Mouse (Mus musculus) left cerebral cortex, postnatal 36 days (tissue): ENCODE measurements around the gene Ckap2l. TPM values are rescaled to one million over a fixed set of nuclear protein-coding genes. Genes with fewer than 3 reads are reported as not detected.

Experiments used
- total RNA-seq, 2 experiments: library from RNA; stranded (reverse); gene quantifications; 2 replicates each; pipeline ENCODE4 v1.2.3; 2021

Ckap2l gene
- total RNA-seq, 2 experiments from 2014 or later: 0.66 to 0.84 TPM

Other genes with a start within 250 kb of the Ckap2l start
- gene Vinac1, start 249.0 kb downstream of the Ckap2l start, total RNA-seq: under 1 TPM; 0.11 to 0.39 TPM
- gene Ttl, start 231.3 kb downstream of the Ckap2l start, total RNA-seq: 10 to 100 TPM; 65.0 to 73.7 TPM
- 10 to 100 TPM; 19.8 to 25.9 TPM for gene Polr1b, start 196.2 kb downstream of the Ckap2l start, total RNA-seq
- 10 to 100 TPM in 1 of 2 experiments, 1 to 10 TPM in 1; 9.6 to 10.9 TPM for gene Chchd5, start 167.5 kb downstream of the Ckap2l start, total RNA-seq
- gene Slc20a1, start 98.4 kb downstream of the Ckap2l start, total RNA-seq: 100 to 1,000 TPM; 140 to 151 TPM
- gene Il1a, start 12.8 kb upstream of the Ckap2l start, total RNA-seq: under 1 TPM; 0.32 to 0.59 TPM
- under 1 TPM in 1 of 2 experiments, not detected in 1; 0.32 TPM for gene Il1b, start 73.9 kb upstream of the Ckap2l start, total RNA-seq
- gene F830045P16Rik, start 239.4 kb upstream of the Ckap2l start, total RNA-seq: 1 to 10 TPM in 1 of 2 experiments, under 1 TPM in 1; 0.68 to 1.1 TPM